Mouse (Mus musculus): Measurements from ENCODE around the gene Tasp1.
"Not testable (repeated sequence)": the region's sequence is repeated elsewhere in the genome, so short reads cannot be mapped to it uniquely, and the experiment has no call there.

Gene Tasp1

DNA sequence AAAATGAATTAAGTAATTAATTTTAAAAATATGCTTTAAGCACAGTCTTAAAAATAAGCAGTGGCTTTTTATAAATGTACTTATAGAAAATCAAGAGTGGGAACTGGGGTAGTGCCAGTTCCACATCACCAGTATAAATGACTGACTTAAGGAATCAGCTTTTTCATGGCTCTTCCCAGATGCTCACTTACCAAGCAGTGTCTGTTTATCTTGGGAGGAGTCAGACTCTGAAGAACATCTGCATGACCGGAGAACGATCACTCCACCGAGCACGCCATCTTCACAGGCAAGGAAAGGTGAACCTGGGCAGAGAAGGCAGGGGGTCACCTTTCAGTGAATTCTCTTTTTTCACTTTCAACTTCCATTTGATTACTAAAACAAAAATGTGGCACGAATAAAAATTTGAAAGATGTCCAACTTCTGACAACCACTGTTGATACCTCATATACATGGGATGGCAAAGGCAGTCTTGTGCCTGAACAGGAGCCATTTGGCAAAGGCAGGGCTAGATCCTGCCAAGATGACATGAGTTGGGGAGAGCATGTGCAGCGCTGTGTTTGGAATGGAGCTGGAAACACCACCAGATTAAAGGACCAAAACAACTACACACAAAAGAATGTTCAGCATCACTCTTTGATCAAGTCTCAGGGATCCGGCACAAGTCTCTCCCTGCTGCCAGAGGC lies 182.9 kb downstream of the Tasp1 start:
- no peak for DNase-seq (ENCODE audit: low spot score in 2 of 2)

DNA sequence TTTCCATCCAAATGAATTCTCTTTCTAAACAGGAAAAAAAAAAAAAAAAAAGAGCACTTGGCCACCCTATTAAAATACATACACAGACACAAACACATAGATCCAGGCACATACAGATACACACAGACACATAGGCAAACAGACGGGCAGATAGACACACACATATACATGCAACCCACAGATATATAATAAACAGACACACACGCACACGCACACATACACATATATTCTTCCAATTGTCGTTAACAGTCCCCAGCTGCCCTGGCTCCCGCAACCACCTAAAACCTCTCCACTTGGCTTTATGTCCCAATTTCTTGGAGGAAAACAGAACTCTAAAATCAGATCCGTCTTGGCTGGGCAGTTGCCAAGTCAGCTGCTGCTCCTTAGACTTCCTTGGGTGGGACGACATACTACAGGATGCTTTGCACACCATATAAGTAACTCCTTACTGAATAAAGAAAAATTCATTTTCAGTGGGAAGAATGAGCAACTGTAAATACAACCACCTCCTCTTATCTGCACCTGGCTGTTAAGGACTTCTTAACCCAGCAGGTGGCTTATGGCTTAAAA lies 188.5 kb downstream of the Tasp1 start:
- no peak for DNase-seq (ENCODE audit: low spot score in 2 of 2)

DNA sequence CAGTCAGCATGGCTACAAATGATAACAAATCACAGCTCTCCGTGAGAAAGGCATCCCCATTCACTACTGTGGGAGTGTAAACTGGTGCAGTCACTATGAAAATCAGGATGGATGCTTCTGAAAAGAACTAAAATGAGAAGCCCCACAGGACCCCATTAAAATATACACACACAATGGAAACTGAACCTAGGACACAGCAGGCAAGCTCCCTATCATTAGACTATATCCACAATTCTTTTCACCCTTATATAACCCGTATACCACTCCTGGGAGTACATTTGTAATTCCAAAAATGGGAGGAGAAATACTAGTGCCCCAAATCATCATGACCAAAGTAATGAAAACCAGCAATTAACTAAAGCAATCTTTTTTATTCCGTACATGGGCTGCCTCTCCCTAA lies 190.7 kb downstream of the Tasp1 start:
- DNase-seq (ENCODE audit: low spot score in 2 of 2): no peak

DNA sequence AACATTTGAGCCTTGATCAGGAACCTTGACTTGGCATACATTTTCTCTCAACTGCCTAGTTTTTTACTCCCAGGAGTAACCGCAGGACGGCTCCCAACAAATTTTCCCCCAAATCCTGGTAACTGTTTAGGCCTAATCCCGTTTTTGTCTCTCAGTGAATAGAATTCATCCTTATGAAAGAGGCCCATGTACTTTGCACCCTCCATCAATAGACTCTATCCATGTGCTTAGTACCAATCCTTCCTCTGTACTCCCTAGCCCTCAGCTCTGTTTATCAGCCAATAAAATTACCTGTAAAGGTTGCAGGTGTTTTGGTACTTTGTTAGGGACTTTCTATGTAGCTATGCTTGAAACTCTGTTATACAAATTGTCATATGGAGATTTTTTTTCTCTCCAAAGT lies 192.4 kb downstream of the Tasp1 start:
- DNase-seq (ENCODE audit: low spot score in 2 of 2): no peak

DNA sequence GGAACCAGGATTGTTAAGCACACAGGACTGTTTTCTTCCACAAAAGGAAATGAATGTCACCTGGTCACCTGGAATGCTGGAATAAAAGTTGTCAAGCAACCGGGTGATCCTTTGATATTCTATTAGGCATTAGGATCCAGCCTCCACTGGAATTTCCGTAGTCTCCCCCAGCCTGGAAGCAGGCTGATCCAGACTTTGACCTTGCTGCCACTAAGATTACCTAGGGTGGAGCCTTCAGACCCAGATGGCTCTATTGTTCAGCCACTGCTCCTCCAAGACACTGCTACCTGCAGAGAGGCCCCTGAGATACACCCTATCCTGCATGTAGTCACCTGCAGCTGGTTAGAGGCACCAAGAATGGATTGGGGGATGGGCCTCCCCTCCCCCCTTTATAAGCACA lies 192.8 kb downstream of the Tasp1 start:
- DNase-seq (ENCODE audit: low spot score in 2 of 2): no peak

DNA sequence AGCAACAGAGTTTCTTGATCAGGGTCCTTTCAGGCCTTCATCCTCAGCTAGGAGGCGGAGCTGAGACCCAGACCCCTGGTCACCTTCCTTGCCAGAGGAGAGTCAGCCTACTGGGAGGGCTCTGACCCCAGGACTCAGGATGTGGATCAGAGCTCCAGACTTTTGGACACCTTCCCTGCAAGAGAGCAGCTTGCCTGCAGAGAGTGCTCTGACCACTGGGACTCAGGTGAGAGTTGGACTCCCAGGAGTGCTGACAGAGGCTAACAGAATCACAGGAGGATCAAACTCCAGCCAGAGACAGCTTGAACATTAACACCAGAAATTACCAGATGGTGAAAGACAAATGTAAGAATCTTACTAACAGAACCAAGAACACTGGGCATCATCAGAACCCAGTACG lies 197.5 kb downstream of the Tasp1 start:
- not testable (repeated sequence) for DNase-seq (ENCODE audit: low spot score in 2 of 2)

DNA sequence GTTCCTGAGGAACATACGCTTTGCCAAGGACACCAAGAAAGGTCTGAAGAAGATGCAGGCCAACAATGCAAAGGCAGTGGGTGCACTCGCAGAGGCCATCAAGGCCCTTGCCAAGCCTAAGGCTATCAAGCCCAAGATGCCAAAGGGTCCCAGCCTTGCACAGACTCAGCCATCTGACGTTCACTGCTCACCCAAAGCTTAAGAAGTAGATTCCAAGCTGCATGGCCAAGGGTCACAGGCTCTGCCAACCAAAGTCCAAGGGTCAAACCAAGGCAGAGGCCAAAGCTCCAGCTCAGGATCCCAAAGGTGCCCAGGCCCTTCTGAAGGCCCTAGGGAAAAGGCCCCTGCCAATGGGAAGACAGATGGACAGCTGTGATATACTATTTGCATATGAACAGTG lies 203.2 kb downstream of the Tasp1 start:
- not testable (repeated sequence) for DNase-seq (ENCODE audit: low spot score in 2 of 2)

DNA sequence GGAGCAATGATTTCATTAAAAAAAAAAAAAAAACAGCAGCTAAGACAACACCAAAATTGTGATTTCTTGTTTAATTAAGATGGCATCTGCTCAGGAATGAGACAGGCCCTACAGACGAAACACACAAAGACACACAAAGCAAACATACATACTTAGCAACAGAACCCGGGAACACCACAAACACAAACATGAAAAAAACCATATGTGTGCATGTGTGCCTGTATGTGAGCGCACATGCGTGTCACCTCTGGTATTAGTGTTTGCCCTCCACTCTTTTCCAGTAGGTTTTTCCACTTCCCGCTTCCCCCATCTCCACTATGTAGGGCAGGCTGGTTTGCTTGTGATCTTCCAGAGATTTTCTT lies 206.5 kb downstream of the Tasp1 start:
- no peak for DNase-seq (ENCODE audit: low spot score in 2 of 2)

DNA sequence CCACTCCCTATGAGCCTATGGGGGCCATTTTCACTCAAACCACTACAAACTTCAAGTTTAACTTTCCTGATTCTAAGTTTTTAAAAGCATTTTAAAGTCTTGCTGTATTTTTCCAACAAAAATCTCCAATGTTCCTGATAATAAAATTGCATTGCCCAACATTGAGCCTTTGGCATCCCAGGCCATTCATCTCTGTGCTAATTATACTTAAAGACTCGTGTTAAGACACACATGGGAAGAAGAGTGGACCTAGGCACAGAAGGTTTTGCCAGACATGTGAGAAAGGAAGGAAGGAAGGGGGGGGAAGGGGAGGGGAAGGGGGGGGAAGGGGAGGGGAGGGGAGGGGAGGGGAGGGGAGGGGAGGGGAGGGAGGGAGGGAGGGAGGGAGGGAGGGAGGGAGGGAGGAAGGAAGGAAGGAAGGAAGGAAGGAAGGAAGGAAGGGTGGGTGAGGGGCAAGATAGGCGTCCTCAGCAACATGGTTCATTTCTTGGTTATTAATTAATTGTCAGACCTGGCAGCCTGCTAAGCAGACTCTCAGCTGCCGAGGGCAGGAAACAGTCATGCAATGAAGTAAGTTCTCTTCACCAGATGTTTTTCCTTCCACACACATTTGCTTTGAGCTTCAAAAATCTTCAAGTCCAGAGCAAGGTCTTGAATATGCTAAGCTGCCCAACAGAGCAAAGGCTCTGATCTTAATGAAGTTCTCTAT lies 207.0 kb downstream of the Tasp1 start:
- DNase-seq (ENCODE audit: low spot score in 2 of 2): no peak

DNA sequence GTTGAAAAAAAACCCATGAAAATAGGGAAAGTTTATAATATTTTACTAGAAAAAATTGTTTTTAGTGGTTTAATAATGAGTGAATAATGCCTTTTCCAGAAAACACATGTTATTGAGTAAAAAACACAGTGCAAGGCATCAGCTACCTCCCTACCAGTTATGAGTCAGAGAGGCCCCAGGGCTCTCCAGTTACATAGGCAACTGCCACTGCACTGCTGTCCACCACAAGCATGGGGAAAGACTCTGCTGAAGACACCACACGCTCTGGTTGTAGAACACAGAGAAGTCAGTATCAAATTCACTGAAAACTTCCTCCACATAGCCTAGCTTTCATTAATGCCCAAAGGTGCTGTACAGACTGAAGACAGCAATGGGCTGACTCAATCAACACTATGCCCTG lies 217.0 kb downstream of the Tasp1 start:
- DNase-seq (ENCODE audit: low spot score in 2 of 2): no peak

DNA sequence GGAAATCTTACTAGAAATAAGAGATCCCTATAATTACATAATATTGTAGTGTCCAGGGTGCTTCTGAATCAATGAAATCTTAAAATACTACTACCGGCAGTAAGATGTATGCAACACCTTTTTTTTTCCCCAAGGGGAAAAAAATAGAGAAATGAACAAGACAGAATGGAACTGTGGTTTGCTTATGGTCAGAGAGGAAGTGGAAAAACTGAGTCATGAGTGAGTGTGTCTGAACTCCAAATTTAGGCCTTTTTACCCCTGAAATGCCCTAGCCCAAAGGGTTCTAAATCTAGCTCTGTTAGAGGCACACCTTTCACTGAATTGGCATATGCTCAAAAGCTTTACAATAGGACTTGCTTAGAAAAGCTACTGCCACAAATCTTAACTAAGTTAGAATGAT lies 225.2 kb downstream of the Tasp1 start:
- DNase-seq (ENCODE audit: low spot score in 2 of 2): peak; percentile 7 to 40

DNA sequence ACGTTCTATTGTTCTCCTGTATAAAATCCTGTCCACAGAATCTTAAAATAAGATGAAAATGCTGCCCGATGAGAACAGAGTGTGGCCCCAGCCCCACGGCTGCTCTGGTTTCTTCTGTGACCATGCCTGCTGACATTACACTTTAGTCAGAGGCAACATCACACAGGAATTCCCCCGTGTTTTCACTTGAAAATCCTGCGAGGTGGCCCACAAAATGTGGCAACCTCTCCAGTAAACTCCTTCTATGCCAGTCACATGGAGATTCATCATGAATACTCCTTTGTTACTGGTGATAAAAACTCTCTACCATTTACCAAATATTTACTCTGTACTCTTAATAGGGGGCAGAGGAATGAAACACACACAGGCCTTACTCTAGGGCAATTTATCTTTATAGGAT lies 225.7 kb downstream of the Tasp1 start:
- peak in 1 of 2 experiments; percentile 11 for DNase-seq (ENCODE audit: low spot score in 2 of 2)

DNA sequence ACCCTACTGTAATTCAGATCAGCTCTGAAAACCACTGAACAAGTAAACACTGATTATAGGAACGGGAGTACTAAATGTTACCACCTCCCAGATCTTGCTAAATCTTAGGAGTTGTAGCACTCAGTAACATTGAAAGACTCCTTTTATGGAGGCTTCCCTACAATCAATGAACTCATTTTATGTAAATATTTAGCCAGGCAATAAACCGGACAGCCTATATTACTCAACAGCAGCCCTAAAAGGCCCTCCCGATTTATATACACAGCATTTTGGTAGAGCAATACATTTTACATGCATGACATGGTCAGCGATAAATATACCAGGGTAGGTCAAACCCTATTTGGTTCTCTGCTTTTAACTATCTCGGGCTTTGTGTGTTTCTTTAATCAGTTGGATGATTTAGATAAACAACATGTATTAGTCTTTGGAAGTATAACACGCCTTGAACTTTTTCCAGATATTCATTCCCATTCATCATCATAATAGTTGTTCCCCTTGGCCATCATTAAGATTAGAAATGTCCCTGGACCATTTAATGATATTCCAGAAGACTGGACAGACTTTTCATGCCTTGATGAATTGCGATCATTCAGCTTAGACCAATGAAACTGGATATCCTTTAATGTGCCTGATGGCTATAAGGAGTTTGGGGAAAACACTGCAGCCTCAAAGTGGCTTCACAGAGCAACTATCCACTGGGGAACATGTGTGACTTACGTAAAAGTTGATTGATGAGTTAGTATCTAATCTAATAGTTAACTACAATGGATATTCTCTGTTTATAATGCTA lies 244.8 kb downstream of the Tasp1 start:
- DNase-seq (ENCODE audit: low spot score in 2 of 2): no peak

DNA sequence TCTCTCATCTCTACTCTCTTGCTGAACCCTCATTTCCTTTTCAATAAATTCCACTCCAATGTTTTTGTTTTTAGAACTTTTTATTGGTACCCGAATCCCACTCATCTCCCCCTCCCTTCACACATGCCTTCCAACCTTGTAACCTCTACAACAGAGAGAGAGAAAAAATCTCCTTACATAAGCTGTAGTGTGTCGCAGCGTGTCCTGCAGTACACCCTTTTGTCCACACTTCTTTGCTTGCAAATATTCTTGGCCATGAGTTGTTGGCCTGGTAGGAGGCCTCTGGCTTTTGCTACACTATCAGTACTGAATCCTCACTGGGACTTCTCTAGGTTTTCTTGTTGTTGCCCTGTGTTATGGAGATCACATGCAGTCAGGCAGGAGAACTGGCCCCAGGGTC lies 249.3 kb downstream of the Tasp1 start:
- no peak for DNase-seq (ENCODE audit: low spot score in 2 of 2)

DNA sequence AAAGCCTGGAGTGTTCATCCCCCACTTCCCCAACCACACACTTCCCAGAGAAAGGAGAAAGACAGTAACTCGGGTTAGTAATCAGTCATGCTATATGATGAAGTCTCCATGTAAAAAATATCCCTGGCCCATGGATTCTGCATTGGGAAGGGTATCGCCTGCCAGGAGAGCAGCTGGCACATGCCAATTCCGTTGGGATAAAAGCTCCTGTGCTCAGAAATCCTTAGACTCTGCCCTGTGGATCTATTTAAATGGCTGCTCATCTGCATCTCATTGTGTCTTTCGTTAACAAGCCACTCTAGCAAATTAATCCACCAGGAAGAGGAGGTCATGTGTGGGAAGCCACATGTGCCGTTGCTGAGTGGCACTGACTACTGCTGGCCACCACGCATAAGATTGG lies 258.7 kb downstream of the Tasp1 start:
- DNase-seq (ENCODE audit: low spot score in 2 of 2): no peak

DNA sequence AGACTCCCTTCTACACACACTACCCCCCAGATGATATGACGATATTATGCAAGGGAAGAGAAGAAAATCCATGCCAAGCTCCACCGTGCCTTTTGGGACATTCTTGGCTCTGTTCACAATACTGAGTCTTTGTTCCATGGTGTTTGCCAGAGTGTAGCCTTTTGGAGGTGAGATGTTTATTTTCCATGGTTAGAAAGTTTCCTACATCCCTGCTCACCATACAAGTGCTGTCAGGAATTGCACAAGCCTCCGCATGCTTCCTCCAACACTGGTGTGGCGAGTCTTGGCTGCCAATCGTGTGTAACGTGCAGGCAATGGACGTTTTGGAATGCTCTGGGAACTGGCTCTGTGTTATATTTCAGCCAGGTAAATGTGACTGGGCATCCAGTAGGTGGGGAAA lies 262.6 kb downstream of the Tasp1 start:
- DNase-seq (ENCODE audit: low spot score in 2 of 2): no peak

DNA sequence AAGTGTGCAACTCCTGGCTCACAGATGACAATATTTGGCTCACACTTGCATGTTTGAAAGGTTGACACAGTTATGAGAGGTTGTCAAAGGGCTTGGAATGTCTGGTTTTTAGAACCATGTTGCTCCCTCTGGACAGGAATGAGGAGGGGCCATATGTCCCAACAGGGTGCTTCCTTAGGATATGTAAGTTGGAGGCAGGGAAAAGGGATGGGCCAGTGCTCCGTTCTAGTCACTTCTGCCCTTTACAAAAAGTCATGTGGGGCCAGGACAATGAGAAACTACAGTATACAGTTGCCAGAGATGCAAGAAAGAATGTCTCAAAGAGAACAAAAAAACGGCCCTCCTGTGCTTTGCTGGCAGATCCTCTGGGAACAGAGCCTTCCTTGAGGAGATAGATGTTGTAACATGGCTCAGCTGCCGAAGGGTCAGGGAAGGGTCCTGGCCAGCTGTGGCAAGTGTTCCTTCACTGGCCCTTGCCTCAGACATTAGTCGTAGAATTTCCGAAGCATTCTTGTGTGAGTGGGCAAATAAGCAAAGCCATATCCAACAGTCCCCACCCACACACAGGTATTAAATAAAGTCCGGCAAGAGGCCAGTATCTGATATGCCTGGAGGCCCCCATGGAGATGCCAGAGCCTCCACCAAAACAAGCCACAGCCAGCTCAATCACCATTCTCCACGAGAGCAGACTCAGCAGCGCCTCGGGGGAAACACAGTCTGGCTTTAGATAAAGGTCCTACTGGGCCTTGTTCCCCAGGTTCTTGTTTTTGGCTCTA lies 274.1 kb downstream of the Tasp1 start:
- no peak for DNase-seq (ENCODE audit: low spot score in 2 of 2)

DNA sequence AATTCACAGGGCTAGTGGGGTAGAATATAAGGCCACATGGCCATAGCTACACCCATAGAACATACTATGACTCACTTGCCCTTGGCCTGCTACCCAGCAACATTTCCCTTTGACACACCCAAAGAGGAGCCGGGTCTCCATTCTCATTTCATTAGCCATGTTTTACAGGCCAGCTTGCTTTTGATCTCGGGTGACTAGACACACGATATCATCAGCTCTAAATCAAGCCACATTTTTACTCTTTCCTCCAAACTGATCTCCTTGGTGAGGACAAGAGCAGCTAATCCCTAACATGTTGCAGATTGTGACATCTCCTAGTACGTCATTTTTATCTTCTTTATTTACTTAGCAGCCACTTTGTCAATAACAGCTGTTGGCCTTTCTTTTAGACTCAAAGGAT lies 277.9 kb downstream of the Tasp1 start:
- no peak for DNase-seq (ENCODE audit: low spot score in 2 of 2)

DNA sequence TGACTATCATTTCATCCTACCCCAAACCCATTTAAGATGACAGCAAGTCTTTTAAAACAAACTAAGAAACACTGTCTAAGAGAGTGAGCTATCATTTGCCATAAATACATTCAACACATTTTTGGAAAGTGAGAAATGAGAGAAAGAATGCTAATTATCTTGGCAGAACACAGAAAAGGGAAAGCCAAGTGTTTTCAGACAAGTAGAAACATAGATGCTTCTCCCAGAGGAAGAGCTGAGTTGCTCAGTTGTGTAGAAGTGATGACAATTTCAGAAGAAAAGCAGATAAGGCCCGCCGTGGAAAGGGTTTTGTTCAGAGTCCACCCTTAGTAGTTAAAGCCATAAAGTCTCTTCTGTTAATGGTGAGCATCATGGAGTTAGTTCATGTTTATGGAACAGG lies 281.7 kb downstream of the Tasp1 start:
- no peak for DNase-seq (ENCODE audit: low spot score in 2 of 2)

DNA sequence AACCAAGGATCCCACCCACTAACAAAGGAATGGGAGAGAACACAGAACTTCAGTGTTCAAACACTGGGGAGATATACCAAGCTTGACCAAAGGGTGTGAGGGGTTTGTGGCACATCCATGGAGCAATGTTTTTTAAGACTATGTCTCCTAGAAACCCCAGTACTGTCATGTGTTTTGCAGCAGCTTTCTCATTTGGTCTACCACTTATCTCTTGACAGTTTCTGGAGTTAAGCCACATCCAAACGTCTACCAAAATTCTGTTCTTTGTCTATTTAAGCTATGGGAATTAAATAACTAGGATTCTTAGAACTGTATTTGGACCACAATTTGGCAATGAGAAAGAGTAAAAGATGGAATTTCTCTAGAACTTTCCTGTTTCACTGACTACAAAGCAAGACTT lies 282.1 kb downstream of the Tasp1 start:
- no peak for DNase-seq (ENCODE audit: low spot score in 2 of 2)
